Mouse (Mus musculus) ES-Bruce4 (cell line): ENCODE measurements around the gene Pax1. TPM values are rescaled to one million over a fixed set of nuclear protein-coding genes. Genes with fewer than 3 reads are reported as not detected.

Experiments
- H3K27ac ChIP-seq: 2 replicates; pipeline ENCODE4 v1.5.1; 2012; ENCODE audit warnings: low read length, inconsistent platforms; ENCODE audit not compliant: insufficient read depth
- H3K27me3 ChIP-seq: 2 replicates; pipeline ENCODE4 v1.6.1; 2012; ENCODE audit warnings: mild to moderate bottlenecking, low read length, inconsistent platforms; ENCODE audit not compliant: control insufficient read depth, poor library complexity, insufficient read depth, severe bottlenecking
- H3K36me3 ChIP-seq: 2 replicates; pipeline ENCODE4 v1.6.1; 2012; ENCODE audit warnings: inconsistent platforms, mild to moderate bottlenecking, low read length, moderate library complexity; ENCODE audit not compliant: control insufficient read depth, poor library complexity, insufficient read depth, severe bottlenecking
- H3K4me1 ChIP-seq: one replicate; pipeline ENCODE4 v1.8.1; 2011; ENCODE audit warnings: low read length; ENCODE audit not compliant: control insufficient read depth, insufficient read depth
- H3K4me3 ChIP-seq: 2 replicates; pipeline ENCODE4 v1.5.1; 2011; ENCODE audit warnings: low read depth, mild to moderate bottlenecking, low read length
- H3K9ac ChIP-seq: 2 replicates; pipeline ENCODE4 v1.6.1; 2012; ENCODE audit warnings: low read depth, mild to moderate bottlenecking, inconsistent platforms; ENCODE audit not compliant: poor library complexity, severe bottlenecking
- H3K9me3 ChIP-seq: replicated peaks from 2 replicates; pipeline ENCODE4 v1.6.1; 2012; ENCODE audit warnings: mild to moderate bottlenecking, low read length, inconsistent platforms; ENCODE audit not compliant: control insufficient read depth, poor library complexity, insufficient read depth, severe bottlenecking
- CTCF ChIP-seq: IDR thresholded peaks from one replicate; pipeline ENCODE4 v1.8.1; 2011; ENCODE audit warnings: low read depth, low read length
- EP300 ChIP-seq: IDR thresholded peaks from 2 replicates; pipeline ENCODE4 v1.6.1; 2011; ENCODE audit warnings: low read depth, low read length; ENCODE audit not compliant: insufficient read depth
- POLR2A ChIP-seq: IDR thresholded peaks from one replicate; pipeline ENCODE4 v1.8.1; 2011; ENCODE audit warnings: low read length; ENCODE audit not compliant: insufficient read depth
- polyA plus RNA-seq: library from polyadenylated mRNA; stranded (reverse); fragments of >200 nt; gene quantifications from 2 replicates; pipeline ENCODE4 v1.2.4, GENCODE M21; 2011; ENCODE audit warnings: low read depth; ENCODE audit not compliant: missing spikeins, insufficient read depth, insufficient read length

Gene Pax1
- polyA plus RNA-seq, 1 experiment: not detected

GRCm38 (mm10) chr2:147364198-147364597 lies 2.5 kb downstream of the Pax1 start:
- Histone ChIP-seq H3K27me3 (peaks cover 38% of the 10 kb centered on the region), H3K4me3 (no peak overlapping the region), H3K27ac (no peak overlapping the region), H3K4me1 (no peaks in the 10 kb centered on the region), H3K36me3 (no peaks in the 10 kb centered on the region), H3K9me3 (no peaks in the 10 kb centered on the region), H3K9ac (no peak overlapping the region)
- no peak for TF ChIP-seq EP300
- no peak for TF ChIP-seq POLR2A
- no peak for TF ChIP-seq CTCF

- Histone ChIP-seq H3K27ac (no peak overlapping the region), H3K9me3 (no peaks in the 10 kb centered on the region), H3K27me3 (peaks cover 38% of the 10 kb centered on the region), H3K36me3 (no peaks in the 10 kb centered on the region), H3K9ac (peak overlapping the region; percentile 67), H3K4me3 (peak overlapping the region; percentile 72), H3K4me1 (no peaks in the 10 kb centered on the region)
- no peak for TF ChIP-seq EP300
- no peak for TF ChIP-seq CTCF
- no peak for TF ChIP-seq POLR2A
Measured at GRCm38 (mm10) chr2:147364982-147365907, 3.5 kb downstream of the Pax1 start.

GRCm38 (mm10) chr2:147365908-147366630 lies 4.3 kb downstream of the Pax1 start:
- H3K9ac ChIP-seq: no peak overlapping the region
- peak overlapping the region; percentile 72 for H3K4me3 ChIP-seq
- TF ChIP-seq CTCF (no peak), POLR2A (no peak), EP300 (no peak)
- H3K27ac ChIP-seq: no peak overlapping the region
- H3K27me3 ChIP-seq: peaks cover 36% of the 10 kb centered on the region
- H3K36me3 ChIP-seq: no peaks in the 10 kb centered on the region
- no peaks in the 10 kb centered on the region for H3K4me1 ChIP-seq
- H3K9me3 ChIP-seq: no peaks in the 10 kb centered on the region

GRCm38 (mm10) chr2:147367246-147367820 lies 5.6 kb downstream of the Pax1 start:
- no peak overlapping the region for H3K4me3 ChIP-seq
- TF ChIP-seq POLR2A (no peak), CTCF (no peak), EP300 (no peak)

DNA sequence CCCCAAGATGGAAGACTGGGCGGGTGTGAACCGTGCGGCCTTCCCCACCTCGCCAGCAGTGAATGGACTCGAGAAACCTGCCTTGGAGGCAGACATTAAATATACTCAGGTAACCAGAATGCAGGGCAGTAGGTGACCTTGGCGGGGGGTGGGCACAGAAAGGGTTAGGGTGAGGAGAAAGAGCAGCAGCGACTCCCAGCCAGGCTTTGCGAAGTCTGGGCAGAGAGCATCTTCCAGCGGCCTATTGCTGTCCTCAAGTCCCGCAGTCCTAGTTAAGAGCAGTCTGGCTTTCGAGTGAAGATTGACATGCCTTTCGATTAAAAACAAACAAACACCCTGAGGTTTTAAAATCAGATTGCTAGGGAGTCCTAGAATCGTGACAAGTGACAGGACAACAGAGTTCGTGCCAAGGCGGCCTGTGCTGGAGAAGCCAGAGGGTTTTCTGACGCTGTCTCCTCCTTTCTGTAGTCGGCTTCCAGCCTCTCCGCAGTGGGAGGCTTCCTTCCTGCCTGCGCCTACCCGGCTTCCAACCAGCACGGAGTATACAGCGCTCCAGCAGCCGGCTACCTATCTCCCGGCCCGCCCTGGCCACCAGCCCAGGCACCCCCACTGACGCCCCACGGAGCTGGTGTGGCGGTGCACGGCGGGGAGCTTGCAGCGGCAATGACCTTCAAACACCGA lies 6.3 kb downstream of the Pax1 start:
- no peak for TF ChIP-seq CTCF
- TF ChIP-seq POLR2A: no peak
- TF ChIP-seq EP300: no peak
- Histone ChIP-seq H3K4me1 (no peaks in the 10 kb centered on the region), H3K9ac (no peak overlapping the region), H3K9me3 (no peaks in the 10 kb centered on the region), H3K27me3 (peaks cover 39% of the 10 kb centered on the region), H3K27ac (no peak overlapping the region), H3K4me3 (no peak overlapping the region), H3K36me3 (no peaks in the 10 kb centered on the region)

More at GRCm38 (mm10) chr2:147367246-147367820, 5.6 kb downstream of the Pax1 start:
- H3K9me3 ChIP-seq: no peaks in the 10 kb centered on the region
- no peaks in the 10 kb centered on the region for H3K4me1 ChIP-seq
- no peak overlapping the region for H3K27ac ChIP-seq
- H3K36me3 ChIP-seq: no peaks in the 10 kb centered on the region
- no peak overlapping the region for H3K9ac ChIP-seq
- peaks cover 37% of the 10 kb centered on the region for H3K27me3 ChIP-seq
